Mouse (Mus musculus): ENCODE results near the gene Ska3. TPM values are rescaled to one million over a fixed set of nuclear protein-coding genes. Genes with fewer than 3 reads are reported as not detected.

Gene Ska3
- polyA plus RNA-seq, 1 experiment from 2014 or later = 31.7 TPM

GRCm38 (mm10) chr14:57789311-57789710 is 36.7 kb downstream of the Ska3 start:
- no peak for ATAC-seq (ENCODE audit: low FRiP score)
- no peaks in the 10 kb centered on the region for H3K9me3 ChIP-seq (replicated peaks)
- WGBS = 68% methylated on average over 2 of the region's 2 CpGs

GRCm38 (mm10) chr14:57787406-57787805 is 38.6 kb downstream of the Ska3 start:
- no peaks in the 10 kb centered on the region for H3K4me1 ChIP-seq
- WGBS = 70% methylated on average over 4 of the region's 4 CpGs
- no peak overlapping the region for H3K9ac ChIP-seq
- H3K4me2 ChIP-seq (replicated peaks) = no peak overlapping the region
- H3K36me3 ChIP-seq = no peaks in the 10 kb centered on the region
- H3K27ac ChIP-seq = no peak overlapping the region
- ATAC-seq (ENCODE audit: low FRiP score) = no peak
- no peaks in the 10 kb centered on the region; the same call in 1 of the 2 replicates for H3K27me3 ChIP-seq
- no peak overlapping the region for H3K4me3 ChIP-seq
- no peaks in the 10 kb centered on the region for H3K9me3 ChIP-seq (replicated peaks)

More at GRCm38 (mm10) chr14:57789311-57789710, 36.7 kb downstream of the Ska3 start:
- no peaks in the 10 kb centered on the region for H3K27me3 ChIP-seq
- H3K36me3 ChIP-seq = no peaks in the 10 kb centered on the region
- no peak overlapping the region for H3K9ac ChIP-seq
- H3K27ac ChIP-seq = no peak overlapping the region
- no peak overlapping the region for H3K4me3 ChIP-seq
- no peak overlapping the region for H3K4me2 ChIP-seq (replicated peaks)
- no peaks in the 10 kb centered on the region for H3K4me1 ChIP-seq

GRCm38 (mm10) chr14:57772157-57772815 is 53.7 kb downstream of the Ska3 start:
- Histone ChIP-seq H3K4me3 (no peak overlapping the region), H3K27me3 (no peaks in the 10 kb centered on the region), H3K9ac (no peak overlapping the region), H3K4me2 (replicated peaks) (no peak overlapping the region), H3K9me3 (replicated peaks) (no peaks in the 10 kb centered on the region), H3K27ac (no peak overlapping the region), H3K36me3 (no peaks in the 10 kb centered on the region), H3K4me1 (no peaks in the 10 kb centered on the region)
- no peak for ATAC-seq (ENCODE audit: low FRiP score)
- 84% methylated on average over 6 of the region's 6 CpGs for WGBS

GRCm38 (mm10) chr14:57769102-57769501 is 56.9 kb downstream of the Ska3 start:
- Histone ChIP-seq H3K4me1 (no peaks in the 10 kb centered on the region), H3K36me3 (no peaks in the 10 kb centered on the region), H3K9me3 (replicated peaks) (no peaks in the 10 kb centered on the region), H3K4me2 (replicated peaks) (no peak overlapping the region), H3K4me3 (no peak overlapping the region), H3K9ac (no peak overlapping the region), H3K27ac (no peak overlapping the region), H3K27me3 (no peaks in the 10 kb centered on the region)
- no peak for ATAC-seq (ENCODE audit: low FRiP score)
- WGBS = 90% methylated on average over 5 of the region's 5 CpGs

- no peaks in the 10 kb centered on the region for H3K36me3 ChIP-seq
- WGBS = 51% methylated on average over 10 of the region's 10 CpGs
- H3K4me1 ChIP-seq = peaks cover 8% of the 10 kb centered on the region; the same call in 1 of the 2 replicates
- H3K4me2 ChIP-seq (replicated peaks) = no peak overlapping the region
- H3K9ac ChIP-seq = no peak overlapping the region
- H3K27me3 ChIP-seq = no peaks in the 10 kb centered on the region
- ATAC-seq (ENCODE audit: low FRiP score) = no peak
- no peaks in the 10 kb centered on the region for H3K9me3 ChIP-seq (replicated peaks)
- no peak overlapping the region for H3K4me3 ChIP-seq
- no peak overlapping the region for H3K27ac ChIP-seq
These were observed 65.3 kb downstream of the Ska3 start for GRCm38 (mm10) chr14:57760447-57761412.

GRCm38 (mm10) chr14:57758237-57758636 is 67.7 kb downstream of the Ska3 start, which contains the start of gene Lats2:
TSS of gene Lats2 (minus strand) at chr14:57758388.
- H3K27me3 ChIP-seq = no peaks in the 10 kb centered on the region
- H3K4me1 ChIP-seq = peaks cover 8% of the 10 kb centered on the region; the same call in 1 of the 2 replicates
- ATAC-seq (ENCODE audit: low FRiP score) = no peak
- no peak within 1 kb of the TSS for H3K9ac ChIP-seq
- H3K9me3 ChIP-seq (replicated peaks) = no peaks in the 10 kb centered on the region
- H3K4me3 ChIP-seq = no peak within 1 kb of the TSS
- H3K27ac ChIP-seq = no peak within 1 kb of the TSS
- no peaks in the 10 kb centered on the region for H3K36me3 ChIP-seq
- 78% methylated on average over 4 of the region's 4 CpGs for WGBS
- H3K4me2 ChIP-seq (replicated peaks) = no peak within 1 kb of the TSS

Small RNA genes lying within 50 kb of the gene (microRNA-seq; reads per million reads assigned to microRNA genes)
- not detected for gene Mir3077

Other genes starting within 250 kb of the Ska3 start
- 24.4 and 24.8 TPM in 2 replicates for gene Xpo4, start 160.8 kb downstream of the Ska3 start, polyA plus RNA-seq (2016; fragmentation: Nextera tagmentation; extraction: Ambion mirVana)
- gene Gm49361, start 80.1 kb downstream of the Ska3 start, polyA plus RNA-seq (2016; fragmentation: Nextera tagmentation; extraction: Ambion mirVana) = not detected in 2 replicates
- gene Lats2, start 67.8 kb downstream of the Ska3 start, polyA plus RNA-seq (2016; fragmentation: Nextera tagmentation; extraction: Ambion mirVana) = 21.3 and 23.9 TPM in 2 replicates
- 29.3 and 30.3 TPM in 2 replicates for gene Sap18, start 28.0 kb downstream of the Ska3 start, polyA plus RNA-seq (2016; fragmentation: Nextera tagmentation; extraction: Ambion mirVana)
- 117 and 127 TPM in 2 replicates for gene Mrpl57, start within 50 bp of the Ska3 start, polyA plus RNA-seq (2016; fragmentation: Nextera tagmentation; extraction: Ambion mirVana)
- gene Zdhhc20, start 64.1 kb upstream of the Ska3 start, polyA plus RNA-seq (2016; fragmentation: Nextera tagmentation; extraction: Ambion mirVana) = 67.0 and 71.6 TPM in 2 replicates
- gene Micu2, start 173.1 kb upstream of the Ska3 start, polyA plus RNA-seq (2016; fragmentation: Nextera tagmentation; extraction: Ambion mirVana) = 73.1 and 84.1 TPM in 2 replicates
- gene Fgf9, start 244.4 kb upstream of the Ska3 start, polyA plus RNA-seq (2016; fragmentation: Nextera tagmentation; extraction: Ambion mirVana) = 10.3 and 12.6 TPM in 2 replicates

Data from hindbrain, embryonic 12.5 days (tissue).